Mouse (Mus musculus) embryonic facial prominence, embryonic 15.5 days (tissue): ENCODE measurements around the gene Slc34a3. TPM values are rescaled to one million over a fixed set of nuclear protein-coding genes. Genes with fewer than 3 reads are reported as not detected.
A peak's percentile ranks its signal among the peaks of the same experiment; 100 is the strongest.

Experiments
- ATAC-seq: fragments of 200-750 bp; cut with Nextera tagmentation; 2 replicates; pipeline ENCODE4 v1.8.0; 2017; ENCODE audit warnings: low read depth, moderate TSS enrichment; ENCODE audit not compliant: insufficient number of reproducible peaks, low FRiP score, low TSS enrichment
- H3K27ac ChIP-seq: fragments of 300-500 bp; sonication (generic); replicated peaks from 2 replicates; pipeline ENCODE4 v1.5.1; 2015; ENCODE audit warnings: mild to moderate bottlenecking, inconsistent platforms
- H3K27me3 ChIP-seq: fragments of 300-500 bp; sonication (generic); 2 replicates; pipeline ENCODE4 v1.6.1; 2015; ENCODE audit warnings: inconsistent platforms
- H3K36me3 ChIP-seq: fragments of 300-500 bp; sonication (generic); 2 replicates; pipeline ENCODE4 v1.6.1; 2015; ENCODE audit warnings: mild to moderate bottlenecking, inconsistent platforms
- H3K4me1 ChIP-seq: fragments of 300-500 bp; sonication (generic); 2 replicates; pipeline ENCODE4 v1.6.1; 2015; ENCODE audit warnings: inconsistent platforms
- H3K4me2 ChIP-seq: fragments of 300-500 bp; sonication (generic); replicated peaks from 2 replicates; pipeline ENCODE4 v1.6.1; 2015; ENCODE audit warnings: mild to moderate bottlenecking, inconsistent platforms
- H3K4me3 ChIP-seq: fragments of 300-500 bp; sonication (generic); replicated peaks from 2 replicates; pipeline ENCODE4 v1.5.1; 2015; ENCODE audit warnings: mild to moderate bottlenecking, inconsistent platforms
- H3K9ac ChIP-seq: fragments of 300-500 bp; sonication (generic); 2 replicates; pipeline ENCODE4 v1.6.1; 2015; ENCODE audit warnings: inconsistent platforms
- H3K9me3 ChIP-seq: fragments of 300-500 bp; sonication (generic); replicated peaks from 2 replicates; pipeline ENCODE4 v1.6.1; 2016; ENCODE audit warnings: inconsistent platforms
- WGBS: fragments of 180-500 bp; shearing (Covaris S2); methylation state at CpG from one replicate; pipeline ENCODE4 v1.1.7; 2015; 5-methylcytosine and 5-hydroxymethylcytosine counted together
- polyA plus RNA-seq: library from polyadenylated mRNA; unstranded; fragments of >200 nt; fragmentation: Nextera tagmentation; extraction: Ambion mirVana; gene quantifications from 2 replicates; pipeline ENCODE4 v1.2.1, GENCODE M21; 2015

The Slc34a3 gene
- polyA plus RNA-seq, 1 experiment from 2014 or later: not detected

DNA sequence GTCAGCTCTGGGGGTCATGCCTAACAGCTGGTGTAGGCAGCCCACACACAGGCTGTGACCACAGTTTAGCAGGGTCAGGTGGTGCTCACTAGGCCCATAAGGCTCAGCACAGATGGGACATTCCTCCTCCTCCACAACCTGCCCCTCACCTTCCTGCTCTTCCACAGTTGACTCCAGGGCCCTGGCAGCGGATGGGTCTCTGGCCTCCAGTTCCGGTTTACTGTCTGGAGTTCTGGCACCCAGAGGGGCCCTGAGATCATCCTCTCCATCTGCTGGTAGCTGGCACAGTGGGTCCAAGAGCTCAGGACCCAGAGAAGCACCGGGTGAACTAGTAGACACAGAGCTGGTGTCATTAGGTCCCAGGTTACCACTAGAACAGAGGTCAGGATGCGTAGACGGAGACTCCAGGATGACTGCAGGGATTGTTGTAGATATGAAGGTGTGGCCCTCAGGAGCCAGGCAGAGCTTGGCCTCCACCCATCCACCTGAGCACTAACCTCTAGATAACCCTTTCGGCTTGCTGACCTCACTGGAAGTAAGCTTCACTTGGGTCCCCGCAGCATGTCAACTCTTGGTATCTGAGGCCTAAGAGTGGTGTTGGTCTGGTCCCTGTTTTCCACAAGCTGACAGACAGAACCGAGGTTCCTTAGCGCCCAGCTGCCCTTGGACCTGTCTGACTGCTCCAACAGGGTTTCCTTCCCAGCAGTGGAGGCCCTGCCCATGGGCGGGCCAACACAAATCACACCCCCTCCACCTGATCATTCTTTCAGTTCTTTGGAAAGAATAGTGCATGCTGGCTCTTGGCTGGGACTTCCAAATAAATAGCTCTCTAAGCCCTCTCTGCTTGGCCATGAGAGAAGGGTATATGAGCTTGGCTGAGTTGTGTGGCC, 12.3 kb upstream of the Slc34a3 start, which contains the start of gene AL732309.1:
Gene AL732309.1, minus strand, starts transcription at position 681 of the 890 bp plus-strand sequence.
- Histone ChIP-seq H3K4me1 (peaks cover 16% of the 10 kb centered on the region), H3K9me3 (no peaks in the 10 kb centered on the region), H3K4me2 (no peak within 1 kb of the TSS), H3K36me3 (peaks cover 51% of the 10 kb centered on the region), H3K27me3 (peaks cover 21% of the 10 kb centered on the region), H3K27ac (peak within 1 kb of the TSS; percentile 65; the same call in 1 of the 2 replicates), H3K4me3 (no peak within 1 kb of the TSS), H3K9ac (no peak within 1 kb of the TSS)
- ATAC-seq: no peak
- 82% methylated on average over 10 of the region's 10 CpGs for whole genome bisulfite sequencing

DNA sequence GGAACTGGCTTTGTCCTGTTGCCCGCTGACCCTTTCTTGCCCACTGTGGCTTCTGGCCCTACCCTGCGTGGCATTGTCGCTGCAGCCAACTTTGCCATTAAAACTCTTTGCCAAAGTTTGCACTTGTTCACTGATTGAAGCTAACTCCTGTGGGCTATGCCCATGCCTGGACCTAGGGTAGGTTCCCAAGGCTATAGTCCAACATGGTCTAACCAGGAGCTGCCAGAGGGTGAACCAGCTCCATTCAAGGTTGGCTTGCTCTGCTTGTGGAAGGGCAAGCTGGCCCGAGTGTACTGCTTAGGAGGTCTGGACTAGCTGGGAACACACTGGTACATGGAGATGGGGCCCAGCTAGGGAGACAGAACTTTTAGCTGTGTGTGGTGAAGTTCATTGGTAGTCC, 10.0 kb upstream of the Slc34a3 start:
- WGBS: 84% methylated on average over 4 of the region's 4 CpGs
- H3K9me3 ChIP-seq: no peaks in the 10 kb centered on the region
- ATAC-seq: no peak

DNA sequence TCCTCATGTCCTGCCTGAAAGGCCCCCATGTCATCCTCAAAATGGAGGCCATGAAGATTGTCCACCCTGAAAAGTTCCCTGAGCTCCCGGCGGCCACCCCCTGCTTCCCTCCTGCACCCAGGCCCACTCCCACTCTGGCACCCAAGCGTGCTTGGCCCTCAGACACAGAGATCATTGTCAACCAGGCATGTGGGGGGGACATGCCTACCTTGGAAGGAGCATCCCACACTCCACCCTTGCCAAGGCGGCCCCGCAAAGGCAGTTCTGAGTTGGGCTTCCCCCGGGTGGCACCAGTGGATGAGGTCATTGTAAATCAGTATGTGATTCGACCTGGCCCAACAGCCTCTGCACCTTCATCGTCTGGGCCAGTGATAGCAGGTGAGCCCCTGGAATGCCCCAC, 9.2 kb upstream of the Slc34a3 start:
- no peak for ATAC-seq
- H3K27ac ChIP-seq: no peak overlapping the region
- no peak overlapping the region for H3K4me2 ChIP-seq
- peaks cover 24% of the 10 kb centered on the region for H3K27me3 ChIP-seq
- no peak overlapping the region for H3K9ac ChIP-seq
- H3K4me1 ChIP-seq: peaks cover 29% of the 10 kb centered on the region
- no peaks in the 10 kb centered on the region for H3K9me3 ChIP-seq
- 71% methylated on average over 8 of the region's 8 CpGs for WGBS
- peak overlapping the region; percentile 56; the same call in 1 of the 2 replicates for H3K4me3 ChIP-seq
- peaks cover 22% of the 10 kb centered on the region for H3K36me3 ChIP-seq

More for the DNA sequence above, 10.0 kb upstream of the Slc34a3 start:
- peaks cover 24% of the 10 kb centered on the region for H3K27me3 ChIP-seq
- no peak overlapping the region for H3K4me3 ChIP-seq
- H3K9ac ChIP-seq: no peak overlapping the region
- H3K4me2 ChIP-seq: no peak overlapping the region
- peaks cover 29% of the 10 kb centered on the region for H3K4me1 ChIP-seq
- H3K36me3 ChIP-seq: peaks cover 28% of the 10 kb centered on the region
- no peak overlapping the region for H3K27ac ChIP-seq

DNA sequence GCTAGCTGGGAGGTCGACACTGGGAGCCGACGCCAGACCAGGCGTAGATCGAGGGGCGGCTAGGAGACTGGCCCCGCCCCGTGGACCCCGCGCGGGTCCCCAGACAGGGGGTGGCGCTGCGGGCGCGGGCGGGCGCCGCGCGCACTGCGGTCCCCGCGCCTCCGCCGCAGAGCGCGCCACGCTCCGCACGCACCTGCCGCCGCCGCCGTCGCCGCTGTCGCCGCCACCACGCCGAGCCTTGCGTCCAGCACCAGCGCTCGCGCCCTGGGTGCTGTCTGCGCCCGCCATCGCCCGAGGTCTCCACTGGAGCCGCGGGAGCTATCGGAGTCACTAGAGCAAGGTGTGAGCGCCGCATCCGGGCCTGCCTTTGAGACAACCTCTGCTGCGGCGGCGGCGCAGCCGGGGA, 7.9 kb upstream of the Slc34a3 start, which contains the start of the genes Rnf208 and Cysrt1:
Gene Rnf208, plus strand, starts transcription at position 155 of the 406 bp plus-strand sequence.
Gene Cysrt1, minus strand, starts transcription at position 352 of the 406 bp plus-strand sequence.
- H3K9me3 ChIP-seq: no peaks in the 10 kb centered on the region
- peak within 1 kb of the TSS; percentile 81 for H3K27ac ChIP-seq
- H3K27me3 ChIP-seq: peaks cover 24% of the 10 kb centered on the region
- H3K9ac ChIP-seq: peak within 1 kb of the TSS; percentile 26
- H3K4me1 ChIP-seq: peaks cover 29% of the 10 kb centered on the region
- peak within 1 kb of the TSS; percentile 56 for H3K4me3 ChIP-seq
- ATAC-seq: no peak
- peak within 1 kb of the TSS; percentile 94 for H3K4me2 ChIP-seq
- under 1% methylated on average over 52 of the region's 59 CpGs for WGBS
- peaks cover 11% of the 10 kb centered on the region; the same call in 1 of the 2 replicates for H3K36me3 ChIP-seq

DNA sequence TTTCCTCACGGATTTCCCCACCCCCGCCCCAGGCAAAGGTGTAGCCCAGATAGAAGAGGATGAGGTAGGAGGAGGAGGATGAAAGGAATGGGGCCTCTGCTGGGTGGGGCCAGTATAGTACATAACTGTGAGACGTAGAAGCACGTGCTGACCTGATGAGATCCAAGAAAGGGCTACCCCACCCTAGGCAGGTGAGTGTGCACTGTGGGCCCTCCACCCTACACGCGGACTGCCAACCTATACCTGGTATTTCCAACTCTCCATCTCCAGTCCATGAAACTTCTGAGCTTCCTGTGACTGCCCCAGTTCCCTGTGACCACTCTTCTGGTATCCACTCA, 7.2 kb upstream of the Slc34a3 start:
- H3K9ac ChIP-seq: no peak overlapping the region
- ATAC-seq: peak; percentile 41
- no peaks in the 10 kb centered on the region for H3K9me3 ChIP-seq
- H3K36me3 ChIP-seq: peaks cover 11% of the 10 kb centered on the region; the same call in 1 of the 2 replicates
- H3K4me1 ChIP-seq: peaks cover 29% of the 10 kb centered on the region
- WGBS: 7% methylated on average over 6 of the region's 6 CpGs
- peak overlapping the region; percentile 81 for H3K27ac ChIP-seq
- H3K4me3 ChIP-seq: peak overlapping the region; percentile 56
- H3K27me3 ChIP-seq: peaks cover 24% of the 10 kb centered on the region
- H3K4me2 ChIP-seq: peak overlapping the region; percentile 94

DNA sequence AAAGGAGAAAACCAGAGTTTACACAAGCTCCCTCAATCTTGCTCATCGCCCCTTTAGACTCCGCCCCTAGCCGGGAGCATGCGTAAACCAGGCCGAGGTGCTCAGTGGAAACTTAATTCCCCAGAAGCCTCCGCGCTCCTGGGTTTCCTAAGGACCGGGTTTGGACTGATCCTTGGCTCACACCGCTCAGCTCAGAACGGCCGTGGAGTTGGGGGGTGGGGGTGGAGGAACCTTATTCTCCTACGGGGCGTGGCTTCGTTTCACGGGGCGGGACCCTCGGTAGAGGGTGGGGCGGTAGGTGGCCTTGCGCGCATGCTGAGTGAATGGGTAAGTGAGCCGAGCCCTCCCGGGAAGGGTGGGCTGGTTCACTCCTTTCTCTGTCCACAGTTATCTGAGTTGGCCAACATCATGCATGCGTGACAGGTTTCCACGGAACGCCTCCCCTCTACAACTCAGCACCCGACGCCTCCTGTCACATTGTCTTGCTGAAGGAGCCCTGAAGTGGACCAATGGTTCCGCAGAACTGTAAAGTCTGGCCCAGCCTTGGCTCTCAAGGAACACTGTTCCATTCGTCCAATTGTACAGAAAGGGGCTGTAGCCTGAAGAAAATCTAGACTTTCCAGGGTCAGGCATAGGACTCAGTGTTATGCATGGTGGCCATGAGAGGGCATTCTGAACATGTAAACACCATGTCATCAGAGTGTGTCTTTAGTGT, 6.7 kb upstream of the Slc34a3 start:
- Histone ChIP-seq H3K27ac (peak overlapping the region; percentile 81), H3K4me1 (peaks cover 29% of the 10 kb centered on the region), H3K36me3 (peaks cover 8% of the 10 kb centered on the region; the same call in 1 of the 2 replicates), H3K4me3 (peak overlapping the region; percentile 56), H3K4me2 (peak overlapping the region; percentile 94), H3K27me3 (peaks cover 24% of the 10 kb centered on the region), H3K9me3 (no peaks in the 10 kb centered on the region), H3K9ac (peak overlapping the region; percentile 12)
- ATAC-seq: peak; percentile 71
- WGBS: 1% methylated on average over 29 of the region's 29 CpGs

DNA sequence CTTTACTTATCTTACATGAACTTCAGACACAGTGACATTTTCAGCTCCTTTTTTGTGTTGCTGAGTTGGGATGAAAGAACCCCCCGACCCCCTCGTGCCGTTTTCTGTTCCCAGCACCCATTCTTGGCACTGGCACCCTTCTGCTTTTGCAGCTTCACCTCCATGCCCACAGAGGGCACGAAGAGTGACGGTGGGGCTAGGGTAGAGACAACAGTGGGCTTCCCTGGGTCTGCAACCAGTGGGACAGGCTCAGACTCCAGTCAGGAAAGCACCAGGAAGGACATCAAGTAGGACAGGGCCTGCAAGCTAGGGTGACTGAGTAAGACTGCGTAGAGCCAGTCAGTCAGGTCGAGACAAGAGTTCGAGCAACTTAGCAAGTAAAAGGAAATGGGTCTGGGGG, 6.1 kb upstream of the Slc34a3 start:
- H3K9me3 ChIP-seq: no peaks in the 10 kb centered on the region
- peaks cover 29% of the 10 kb centered on the region for H3K4me1 ChIP-seq
- H3K27me3 ChIP-seq: peaks cover 24% of the 10 kb centered on the region
- WGBS: 45% methylated on average over 8 of the region's 8 CpGs
- peaks cover 3% of the 10 kb centered on the region; the same call in 1 of the 2 replicates for H3K36me3 ChIP-seq
- peak overlapping the region; percentile 94 for H3K4me2 ChIP-seq
- peak overlapping the region; percentile 81 for H3K27ac ChIP-seq
- no peak for ATAC-seq
- H3K4me3 ChIP-seq: peak overlapping the region; percentile 56
- H3K9ac ChIP-seq: peak overlapping the region; percentile 12; the same call in 1 of the 2 replicates

DNA sequence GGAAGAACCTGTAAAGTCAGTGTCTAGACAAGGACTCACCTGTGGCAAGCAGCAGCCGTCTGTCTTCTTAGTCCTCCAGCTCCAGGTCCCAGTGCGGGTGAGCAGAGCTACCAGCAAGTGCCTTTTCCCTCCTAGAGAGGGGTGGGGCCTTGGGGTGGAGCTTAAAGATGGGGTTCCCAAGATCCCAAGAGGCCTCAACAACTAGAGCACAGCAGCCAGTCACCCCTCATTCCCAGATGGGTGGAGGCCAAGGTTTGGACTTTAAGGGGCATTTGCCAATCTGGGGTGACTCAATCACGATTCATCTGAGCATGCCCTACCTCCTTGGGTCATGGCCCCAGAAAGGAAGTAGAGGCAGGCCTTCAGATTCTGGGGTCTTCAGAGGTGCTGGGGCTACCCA, 5.6 kb upstream of the Slc34a3 start:
- Histone ChIP-seq H3K4me3 (0 out of 2 replicates have a peak overlapping the region, but pooled peaks have one; percentile 1), H3K4me1 (peaks cover 29% of the 10 kb centered on the region), H3K9me3 (no peaks in the 10 kb centered on the region), H3K36me3 (no peaks in the 10 kb centered on the region), H3K4me2 (no peak overlapping the region), H3K27me3 (peaks cover 24% of the 10 kb centered on the region), H3K27ac (no peak overlapping the region), H3K9ac (no peak overlapping the region)
- ATAC-seq: no peak
- 86% methylated on average over 3 of the region's 3 CpGs for WGBS

DNA sequence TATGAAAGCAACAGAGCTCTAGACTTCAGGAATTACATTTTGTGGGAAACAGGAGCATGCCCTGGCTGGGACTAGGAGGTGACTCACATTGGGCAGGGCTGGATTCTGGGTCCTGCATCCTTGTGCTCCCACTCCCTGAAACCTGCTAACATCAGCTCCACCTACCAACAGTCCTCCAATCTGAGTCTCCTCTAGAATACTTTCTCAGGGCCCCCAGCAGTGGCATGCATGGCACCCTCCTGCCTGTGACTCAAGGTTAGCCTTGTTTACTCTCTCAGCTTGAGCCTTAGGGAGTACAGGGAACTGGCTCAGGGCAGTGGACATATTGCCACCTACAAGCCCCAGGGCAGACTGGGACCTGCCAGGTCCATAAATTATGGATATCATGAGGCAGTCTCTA, 3.9 kb upstream of the Slc34a3 start:
- Histone ChIP-seq H3K4me2 (no peak overlapping the region), H3K4me1 (peaks cover 29% of the 10 kb centered on the region), H3K27ac (peak overlapping the region; percentile 55), H3K27me3 (peaks cover 23% of the 10 kb centered on the region), H3K36me3 (no peaks in the 10 kb centered on the region), H3K9me3 (no peaks in the 10 kb centered on the region), H3K4me3 (no peak overlapping the region), H3K9ac (no peak overlapping the region)
- no peak for ATAC-seq

DNA sequence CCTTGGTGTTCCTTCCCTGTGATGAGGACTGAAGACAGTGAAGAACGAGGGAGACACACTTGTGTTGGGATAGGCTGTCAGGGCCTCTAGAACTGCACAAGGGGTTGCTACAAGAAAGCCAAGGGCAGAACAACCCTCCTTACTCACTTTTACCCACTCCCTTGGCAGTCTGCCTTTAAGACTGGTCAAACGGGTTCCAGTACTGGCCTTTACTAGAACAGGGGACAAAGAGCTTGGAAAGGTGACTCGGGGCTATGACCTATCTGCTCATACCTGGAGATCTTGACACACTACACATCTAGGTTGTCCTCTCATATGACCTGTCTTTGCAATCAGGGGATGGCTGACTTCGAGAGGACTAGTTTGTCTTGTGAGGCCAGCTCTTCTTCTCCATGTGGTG, 3.4 kb upstream of the Slc34a3 start:
- Histone ChIP-seq H3K36me3 (no peaks in the 10 kb centered on the region), H3K4me2 (no peak overlapping the region), H3K27ac (peak overlapping the region; percentile 55; the same call in 1 of the 2 replicates), H3K9me3 (no peaks in the 10 kb centered on the region), H3K27me3 (peaks cover 18% of the 10 kb centered on the region), H3K9ac (no peak overlapping the region), H3K4me3 (no peak overlapping the region), H3K4me1 (peaks cover 24% of the 10 kb centered on the region)
- 60% methylated on average over 4 of the region's 4 CpGs for WGBS
- ATAC-seq: no peak

DNA sequence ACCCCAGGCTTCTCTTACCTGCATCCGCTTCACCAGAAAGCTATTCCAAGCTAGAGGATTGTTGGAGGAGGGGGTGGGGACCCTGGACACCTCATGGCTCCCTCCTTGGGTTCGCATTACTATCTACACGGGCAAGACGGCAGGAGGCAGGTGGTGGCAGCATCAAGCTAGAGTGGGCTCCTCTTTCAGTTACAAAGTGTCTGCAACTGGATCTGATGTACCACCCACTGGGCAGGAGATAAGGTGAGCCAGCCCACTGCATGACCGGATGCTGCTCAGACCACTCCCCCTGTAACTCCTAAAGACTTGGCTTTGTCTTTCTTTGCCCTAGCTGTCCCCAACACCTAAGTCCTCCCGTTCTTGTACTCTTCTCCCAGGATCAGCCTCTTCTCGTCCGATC, 2.5 kb upstream of the Slc34a3 start, which contains the start of gene Rnf224:
Gene Rnf224, minus strand, starts transcription at position 174 of the 400 bp plus-strand sequence.
- H3K9ac ChIP-seq: no peak within 1 kb of the TSS
- H3K9me3 ChIP-seq: no peaks in the 10 kb centered on the region
- no peak within 1 kb of the TSS for H3K4me3 ChIP-seq
- no peaks in the 10 kb centered on the region for H3K36me3 ChIP-seq
- H3K4me1 ChIP-seq: peaks cover 15% of the 10 kb centered on the region
- ATAC-seq: no peak
- peaks cover 9% of the 10 kb centered on the region; the same call in 1 of the 2 replicates for H3K27me3 ChIP-seq
- WGBS: 27% methylated on average over 8 of the region's 8 CpGs
- H3K4me2 ChIP-seq: no peak within 1 kb of the TSS
- peak within 1 kb of the TSS; percentile 55; the same call in 1 of the 2 replicates for H3K27ac ChIP-seq
